ENCODE assay signal across 11 mouse cellular contexts in the genomic region with DNA sequence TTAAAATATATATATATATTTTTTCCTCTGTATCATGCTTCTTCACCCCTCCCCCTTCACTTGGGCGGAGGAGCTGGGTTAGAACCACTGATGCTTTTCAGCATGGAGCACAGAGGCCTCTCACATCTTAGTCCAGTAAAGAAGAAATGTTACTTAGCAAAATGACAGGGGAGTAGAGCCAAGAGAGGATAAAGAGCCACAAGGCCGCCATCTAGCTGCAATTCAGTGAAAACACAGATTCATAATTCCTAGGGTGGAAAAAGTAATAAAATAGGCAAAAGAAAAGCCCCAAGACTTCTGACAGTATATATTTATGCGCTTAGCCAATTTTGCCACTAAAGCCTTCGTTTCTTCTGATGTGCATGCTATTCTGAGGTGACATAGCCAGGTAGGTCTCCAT.
DNase-seq lines count a peak whose midpoint lies in the region; ATAC-seq and TF ChIP-seq lines count a peak whose summit lies in the region.
"Had no signal": no experiment of that assay in that cellular context is flagged by ENCODE, and none has a peak within 500 bp of the region (broad histone marks: within the 10 kb centered on the region; RNA-seq: fewer than 3 reads in every experiment).

No protein-coding gene starts in this region.

- H3K4me1 ChIP-seq in heart, adult 2 months (ENCODE audit: control insufficient read depth, insufficient read depth, low read length) = no peaks in the 10 kb centered on the region
- peaks cover 5% of the 10 kb centered on the region; the same call in 1 of the 2 replicates for H3K4me1 ChIP-seq in heart, embryonic 12.5 days (replicated peaks)
- no peaks in the 10 kb centered on the region for H3K4me1 ChIP-seq in liver, embryonic 14.5 days (replicated peaks; ENCODE audit: control insufficient read depth in 2 of 2, insufficient read depth in 2 of 2, low read length in 1 of 2)
- no peaks in the 10 kb centered on the region for H3K4me1 ChIP-seq in liver, embryonic 11.5 days (replicated peaks; ENCODE audit: control insufficient read depth, insufficient read depth, low read length)
- peaks cover 42% of the 10 kb centered on the region for H3K4me1 ChIP-seq in forebrain, embryonic 15.5 days

- H3K27me3 ChIP-seq in heart, adult 2 months (ENCODE audit: control insufficient read depth, insufficient read depth, low read length) = no peaks in the 10 kb centered on the region
- H3K27me3 ChIP-seq in heart, embryonic 12.5 days (replicated peaks) = no peaks in the 10 kb centered on the region
- H3K27me3 ChIP-seq in liver, embryonic 14.5 days (ENCODE audit: control insufficient read depth, insufficient read depth, low read length) = no peaks in the 10 kb centered on the region
- 0 out of 2 replicates have a peak, but pooled peaks cover 4% of the 10 kb centered on the region for H3K27me3 ChIP-seq in liver, embryonic 11.5 days (replicated peaks; ENCODE audit: control insufficient read depth, insufficient read depth, low read length)
- H3K27me3 ChIP-seq in forebrain, embryonic 15.5 days = no peaks in the 10 kb centered on the region
- H3K27me3 ChIP-seq: limb, embryonic 15.5 days had no signal

- no peak overlapping the region for H3K4me2 ChIP-seq in heart, embryonic 12.5 days
- H3K4me2 ChIP-seq in liver, embryonic 14.5 days (ENCODE audit: low read depth) = no peak overlapping the region
- H3K4me2 ChIP-seq in liver, embryonic 11.5 days = no peak overlapping the region
- peak overlapping the region; percentile 22; the same call in 1 of the 2 replicates for H3K4me2 ChIP-seq in forebrain, embryonic 15.5 days (replicated peaks)
- H3K4me2 ChIP-seq: limb, embryonic 15.5 days had no signal

- TF ChIP-seq EP300 in heart, adult 2 months (IDR thresholded peaks at IDR 0.05; ENCODE audit: insufficient read depth, low read depth, low read length) = no peak
- no peak for TF ChIP-seq EP300 in liver, embryonic 14.5 days (IDR thresholded peaks at IDR 0.05; ENCODE audit: low read depth)

- H3K27ac ChIP-seq in heart, adult 2 months = no peak overlapping the region
- H3K27ac ChIP-seq in heart, embryonic 12.5 days (ENCODE audit: poor library complexity, severe bottlenecking) = no peak overlapping the region
- H3K27ac ChIP-seq in liver, embryonic 14.5 days = no peak overlapping the region
- no peak overlapping the region for H3K27ac ChIP-seq in liver, embryonic 11.5 days (ENCODE audit: low read depth, low read length)
- no peak overlapping the region for H3K27ac ChIP-seq in forebrain, embryonic 15.5 days (replicated peaks)
- H3K27ac ChIP-seq: limb, embryonic 15.5 days had no signal

- no peak overlapping the region for H3K4me3 ChIP-seq in heart, adult 2 months
- H3K4me3 ChIP-seq in heart, embryonic 12.5 days = no peak overlapping the region
- no peak overlapping the region for H3K4me3 ChIP-seq in liver, embryonic 14.5 days (ENCODE audit: insufficient read depth in 1 of 2, low read depth in 2 of 2, low read length in 2 of 2)
- no peak overlapping the region for H3K4me3 ChIP-seq in liver, embryonic 11.5 days (ENCODE audit: low read depth, low read length)
- H3K4me3 ChIP-seq in forebrain, embryonic 15.5 days = no peak overlapping the region
- H3K4me3 ChIP-seq: limb, embryonic 15.5 days had no signal

- H3K9ac ChIP-seq in heart, adult 2 months (ENCODE audit: low read depth, low read length) = no peak overlapping the region
- no peak overlapping the region for H3K9ac ChIP-seq in heart, embryonic 12.5 days
- H3K9ac ChIP-seq in liver, embryonic 14.5 days (replicated peaks) = no peak overlapping the region
- H3K9ac ChIP-seq in liver, embryonic 11.5 days (ENCODE audit: low read depth, low read length) = no peak overlapping the region
- no peak overlapping the region for H3K9ac ChIP-seq in forebrain, embryonic 15.5 days (replicated peaks)
- H3K9ac ChIP-seq: limb, embryonic 15.5 days had no signal

- H3K36me3 ChIP-seq in heart, adult 2 months (ENCODE audit: control insufficient read depth, insufficient read depth, low read length) = no peaks in the 10 kb centered on the region
- H3K36me3 ChIP-seq in heart, embryonic 12.5 days = no peaks in the 10 kb centered on the region
- no peaks in the 10 kb centered on the region for H3K36me3 ChIP-seq in liver, embryonic 14.5 days (replicated peaks; ENCODE audit: control insufficient read depth, insufficient read depth, low read depth)
- H3K36me3 ChIP-seq in liver, embryonic 11.5 days (ENCODE audit: control insufficient read depth, insufficient read depth, low read length) = no peaks in the 10 kb centered on the region
- no peaks in the 10 kb centered on the region for H3K36me3 ChIP-seq in forebrain, embryonic 15.5 days
- H3K36me3 ChIP-seq: limb, embryonic 15.5 days had no signal

- no peaks in the 10 kb centered on the region for H3K9me3 ChIP-seq in heart, embryonic 12.5 days (replicated peaks)
- H3K9me3 ChIP-seq in liver, embryonic 14.5 days (ENCODE audit: control insufficient read depth, low read length) = no peaks in the 10 kb centered on the region
- H3K9me3 ChIP-seq in liver, embryonic 11.5 days (ENCODE audit: control insufficient read depth, low read length) = no peaks in the 10 kb centered on the region
- no peaks in the 10 kb centered on the region for H3K9me3 ChIP-seq in forebrain, embryonic 15.5 days
- H3K9me3 ChIP-seq: limb, embryonic 15.5 days had no signal

- peak; percentile 65 for TF ChIP-seq CTCF in heart, adult 2 months (IDR thresholded peaks at IDR 0.05)
- TF ChIP-seq CTCF in liver, embryonic 14.5 days (IDR thresholded peaks at IDR 0.05; ENCODE audit: low read depth) = peak; percentile 10; the same call in 1 of the 2 replicates

- no peak for TF ChIP-seq POLR2A in heart, adult 2 months (IDR thresholded peaks at IDR 0.05; ENCODE audit: insufficient read depth, low read depth, low read length)

- intact Hi-C loops in heart, adult 2 months (cut with DNase I) = loop anchor here (10.0 kb wide), 1 partner anchor 159 kb away; no protein-coding TSS in a partner anchor

- WGBS in heart, adult 2 months = 81% methylated on average over 4 of the region's 4 CpGs
- WGBS in heart, embryonic 12.5 days = 67% methylated on average over 4 of the region's 4 CpGs
- WGBS in liver, embryonic 14.5 days (ENCODE audit: insufficient replicate concordance) = 57% methylated on average over 4 of the region's 4 CpGs
- 74% methylated on average over 4 of the region's 4 CpGs for WGBS in liver, embryonic 11.5 days
- 57% methylated on average over 4 of the region's 4 CpGs for WGBS in forebrain, embryonic 15.5 days

- no peak for DNase-seq in heart, adult 2 months
- no peak for DNase-seq in liver, embryonic 14.5 days (ENCODE audit: low read depth in 3 of 3, low spot score in 3 of 3)
- no peak for DNase-seq in liver, embryonic 11.5 days (ENCODE audit: low spot score)
- peak; percentile 73 for DNase-seq in NIH3T3 (ENCODE audit: low read depth)
- no peak for DNase-seq in frontal cortex, postnatal 36 days (ENCODE audit: low spot score in 2 of 2)
- DNase-seq in lung, postnatal 36 days = no peak
- DNase-seq: kidney, adult 2 months; spleen, adult 18-20 months had no signal

- ATAC-seq in heart, embryonic 12.5 days (ENCODE audit: insufficient number of reproducible peaks, low FRiP score) = no peak
- ATAC-seq in liver, embryonic 14.5 days (ENCODE audit: insufficient read depth) = no peak
- no peak for ATAC-seq in liver, embryonic 11.5 days (replicated peaks; ENCODE audit: low FRiP score)
- ATAC-seq in forebrain, embryonic 15.5 days (replicated peaks) = no peak

- no peaks in the 10 kb centered on the region for H3K79me2 ChIP-seq in heart, adult 2 months (replicated peaks; ENCODE audit: control insufficient read depth, insufficient read depth, low read length)
